Mouse (Mus musculus): ENCODE results near the gene Gm43517. TPM values are rescaled to one million over a fixed set of nuclear protein-coding genes. Genes with fewer than 3 reads are reported as not detected.

The Gm43517 gene
- not detected for total RNA-seq (2021)

DNA sequence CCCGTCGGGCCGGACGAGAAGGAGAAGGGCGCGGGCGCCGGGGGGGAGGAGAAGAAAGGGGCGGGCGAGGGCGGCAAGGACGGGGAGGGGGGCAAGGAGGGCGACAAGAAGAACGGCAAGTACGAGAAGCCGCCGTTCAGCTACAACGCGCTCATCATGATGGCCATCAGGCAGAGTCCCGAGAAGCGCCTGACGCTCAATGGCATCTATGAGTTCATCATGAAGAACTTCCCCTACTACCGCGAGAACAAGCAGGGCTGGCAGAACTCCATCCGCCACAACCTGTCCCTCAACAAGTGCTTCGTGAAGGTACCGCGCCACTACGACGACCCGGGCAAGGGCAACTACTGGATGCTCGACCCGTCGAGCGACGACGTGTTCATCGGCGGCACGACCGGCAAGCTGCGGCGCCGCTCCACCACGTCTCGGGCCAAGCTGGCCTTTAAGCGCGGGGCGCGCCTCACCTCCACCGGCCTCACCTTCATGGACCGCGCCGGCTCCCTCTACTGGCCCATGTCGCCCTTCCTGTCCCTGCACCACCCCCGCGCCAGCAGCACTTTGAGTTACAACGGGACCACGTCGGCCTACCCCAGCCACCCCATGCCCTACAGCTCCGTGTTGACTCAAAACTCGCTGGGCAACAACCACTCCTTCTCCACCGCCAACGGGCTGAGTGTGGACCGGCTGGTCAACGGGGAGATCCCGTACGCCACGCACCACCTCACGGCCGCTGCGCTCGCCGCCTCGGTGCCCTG, at the start of gene Gm43517:
Gene Gm43517, plus strand, starts transcription at position 299 of the 755 bp plus-strand sequence.
- intact Hi-C loops (cut with DNase I) = loop anchor here (10.0 kb wide), 1 partner anchor 1540 kb away; no protein-coding TSS in a partner anchor
- DNase-seq (ENCODE audit: low spot score) = no peak

DNA sequence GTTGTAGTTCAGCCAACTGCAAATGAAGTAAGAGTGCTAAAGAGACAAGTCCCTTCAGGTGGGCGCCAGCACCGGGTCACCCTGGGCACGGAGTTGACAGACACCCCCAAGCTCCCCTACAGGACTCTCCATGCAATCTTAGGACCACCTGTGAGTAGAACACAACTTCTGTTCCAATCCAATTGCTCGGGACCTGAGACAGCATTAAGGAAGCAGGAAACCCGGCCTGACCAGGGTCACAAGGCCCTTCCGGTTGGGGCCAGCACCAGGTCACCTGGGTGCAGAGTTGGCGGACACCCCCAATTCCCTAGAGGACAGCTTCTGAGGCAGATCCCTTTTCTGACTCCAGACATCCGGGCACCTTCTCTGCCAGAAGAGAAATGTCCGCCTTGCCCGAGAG, 35.3 kb upstream of the Gm43517 start:
- DNase-seq (ENCODE audit: low spot score) = no peak
- intact Hi-C loops (cut with DNase I) = no loop called here

DNA sequence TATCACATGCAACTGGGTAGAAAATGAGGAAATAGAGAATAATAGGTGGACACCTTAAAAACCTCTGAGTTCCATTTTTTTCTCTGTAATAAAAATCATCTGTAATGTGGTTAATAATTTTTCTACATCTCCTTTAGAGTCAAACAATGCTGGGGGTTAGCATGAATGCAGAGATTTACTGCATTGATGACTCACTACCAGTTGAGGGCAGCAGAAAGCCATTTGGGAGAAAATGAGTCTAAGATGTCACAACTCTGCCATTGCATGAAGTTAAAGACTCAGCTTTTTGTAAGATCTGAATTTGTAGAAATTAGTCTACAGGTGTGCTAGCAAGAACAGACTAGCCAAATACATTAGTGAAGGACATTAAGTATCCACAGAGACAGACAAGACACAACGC, 16.0 kb upstream of the Gm43517 start:
- no peak for DNase-seq (ENCODE audit: low spot score)
- intact Hi-C loops (cut with DNase I) = no loop called here

DNA sequence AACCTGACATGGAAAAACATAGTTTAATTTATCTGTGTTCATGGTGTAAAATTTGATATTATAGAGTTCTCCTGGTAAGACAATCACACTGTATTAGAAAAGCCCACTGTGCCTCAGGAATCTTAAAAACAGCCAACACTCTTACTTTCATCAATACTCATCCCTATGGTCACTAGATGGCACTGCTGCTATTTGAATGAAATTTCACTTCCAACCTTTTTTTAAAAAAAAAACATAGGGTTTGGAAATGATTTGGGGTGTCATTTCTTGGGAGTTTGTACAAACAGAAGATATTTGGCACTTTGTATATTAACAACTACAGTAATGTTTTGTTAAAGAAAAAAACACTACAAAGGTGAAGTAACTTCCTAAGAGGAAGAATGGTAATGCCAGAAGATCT, 12.8 kb upstream of the Gm43517 start:
- intact Hi-C loops (cut with DNase I) = loop anchor here (5.0 to 10.0 kb wide), 4 partner anchors 583 to 1815 kb away; no protein-coding TSS in a partner anchor
- DNase-seq (ENCODE audit: low spot score) = no peak

DNA sequence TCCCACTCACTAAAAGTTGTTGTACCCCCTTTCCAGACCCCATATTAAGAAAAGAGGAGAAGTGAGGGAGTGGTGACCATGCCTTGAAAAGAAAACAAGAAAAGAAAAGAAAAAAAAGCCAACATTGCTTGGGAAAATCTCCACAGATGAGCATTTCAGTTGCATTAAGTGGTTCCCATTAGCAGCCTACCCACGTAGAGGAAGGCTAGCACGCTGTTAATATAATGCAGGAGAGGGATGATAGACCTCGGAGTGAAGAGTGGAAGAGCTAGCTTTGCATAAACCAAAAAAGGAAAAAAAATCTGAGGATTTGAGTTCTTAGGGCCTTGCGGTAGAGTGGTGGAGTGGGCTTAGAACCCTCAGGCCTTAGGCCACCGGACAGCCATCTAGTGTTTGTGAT, 11.8 kb upstream of the Gm43517 start:
- DNase-seq (ENCODE audit: low spot score) = no peak
- intact Hi-C loops (cut with DNase I) = loop anchor here (5.0 to 10.0 kb wide), 4 partner anchors 582 to 1814 kb away; no protein-coding TSS in a partner anchor

DNA sequence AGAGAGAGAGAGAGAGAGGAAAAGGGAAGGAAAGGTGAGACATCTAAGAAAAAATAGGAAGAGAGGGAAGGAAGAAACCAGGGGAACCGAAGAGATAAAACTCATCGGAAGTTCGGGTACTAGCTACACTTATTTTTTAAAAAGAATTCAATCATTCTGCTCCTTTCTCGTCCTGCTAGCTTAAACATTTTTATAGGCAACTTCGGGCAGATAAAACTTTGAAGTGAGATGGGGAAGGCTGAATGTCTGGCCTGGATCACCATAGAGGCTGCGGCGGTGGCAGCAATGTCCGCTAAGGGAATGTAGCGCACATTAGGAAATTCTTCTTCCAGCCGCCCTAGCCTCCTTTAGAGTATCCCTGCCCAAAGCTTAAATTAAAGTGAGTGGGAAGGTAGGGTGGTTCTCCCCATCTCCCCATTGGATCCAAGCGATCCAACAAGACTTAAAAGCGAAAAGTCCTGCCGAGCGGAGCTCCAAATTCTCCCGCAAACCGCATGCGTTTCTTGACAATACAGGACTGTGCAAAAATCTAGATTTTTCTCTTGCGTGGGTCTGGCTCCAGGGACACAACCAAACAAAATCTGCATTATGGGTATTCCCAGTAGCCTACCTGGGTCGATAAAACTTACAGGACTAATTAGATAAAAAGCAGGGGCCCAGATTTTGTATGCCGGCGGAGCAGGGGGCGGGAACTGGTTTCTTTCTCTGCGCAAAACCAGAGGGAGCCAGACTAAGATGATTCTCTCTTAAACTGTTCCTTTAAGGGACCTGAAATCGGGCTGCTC, 11.0 kb upstream of the Gm43517 start:
- no peak for DNase-seq (ENCODE audit: low spot score)
- intact Hi-C loops (cut with DNase I) = loop anchor here (5.0 to 10.0 kb wide), 4 partner anchors 581 to 1813 kb away; no protein-coding TSS in a partner anchor

DNA sequence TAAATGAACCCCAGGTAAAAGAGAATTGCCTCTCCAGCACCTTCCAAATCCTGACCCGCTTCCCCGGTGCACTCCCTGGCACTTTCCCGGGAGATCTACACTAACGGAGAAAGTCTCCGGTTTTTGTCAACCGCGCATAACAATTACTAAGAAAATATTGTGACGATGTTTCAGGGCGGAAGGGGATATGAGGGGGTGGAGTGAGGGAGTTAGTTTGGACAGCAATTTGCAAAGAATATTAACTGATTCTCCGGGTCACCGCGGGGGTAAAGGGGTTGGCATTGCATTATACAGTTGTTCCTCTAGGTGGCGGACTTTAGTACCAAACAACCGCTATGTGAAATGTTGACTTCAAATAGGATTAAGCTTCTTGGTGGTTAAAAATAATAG, 10.4 kb upstream of the Gm43517 start:
- no peak for DNase-seq (ENCODE audit: low spot score)
- intact Hi-C loops (cut with DNase I) = loop anchor here (5.0 to 10.0 kb wide), 4 partner anchors 580 to 1813 kb away; no protein-coding TSS in a partner anchor

DNA sequence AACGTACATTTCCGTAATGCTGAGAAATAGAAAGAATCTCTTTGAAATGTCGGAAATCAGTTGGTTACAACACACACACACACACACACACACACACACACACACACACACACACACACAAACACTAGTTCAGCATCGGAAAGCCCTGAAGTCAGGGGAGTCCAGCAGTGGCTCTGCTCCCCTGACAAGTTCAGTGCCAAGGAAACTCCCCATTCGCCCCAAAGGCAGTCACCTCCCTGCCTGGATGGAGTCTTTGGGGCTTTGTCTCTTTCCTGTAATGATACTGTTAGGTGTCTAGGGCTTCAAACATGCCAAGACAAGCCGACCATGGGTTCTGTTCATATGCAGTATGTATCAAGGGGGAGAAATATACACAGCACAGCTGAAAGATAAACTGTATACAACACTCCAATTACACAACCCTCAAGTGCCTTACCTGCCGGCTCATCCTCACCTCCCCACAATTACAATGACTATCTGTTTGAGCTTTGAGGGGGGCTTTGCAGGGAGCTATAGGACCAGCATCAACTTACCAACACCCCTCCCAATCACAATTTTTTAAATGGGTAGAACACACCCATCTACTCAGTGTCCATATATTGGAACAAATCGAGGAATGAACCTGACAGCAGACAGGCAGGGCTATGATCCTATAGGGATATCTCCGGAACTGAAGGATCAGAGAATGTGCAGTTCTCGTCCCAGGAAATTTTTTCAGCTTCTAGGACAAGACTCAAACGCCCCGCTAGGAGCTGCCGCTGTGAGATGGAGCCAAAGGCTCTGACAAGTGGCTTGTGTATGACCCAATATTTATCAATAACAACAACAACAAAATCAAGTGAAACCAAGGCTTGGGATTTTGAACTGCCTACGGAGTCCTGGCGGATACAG, 9.3 kb upstream of the Gm43517 start:
- intact Hi-C loops (cut with DNase I) = loop anchor here (10.0 kb wide), 2 partner anchors 579 to 929 kb away; no protein-coding TSS in a partner anchor
- no peak for DNase-seq (ENCODE audit: low spot score)

DNA sequence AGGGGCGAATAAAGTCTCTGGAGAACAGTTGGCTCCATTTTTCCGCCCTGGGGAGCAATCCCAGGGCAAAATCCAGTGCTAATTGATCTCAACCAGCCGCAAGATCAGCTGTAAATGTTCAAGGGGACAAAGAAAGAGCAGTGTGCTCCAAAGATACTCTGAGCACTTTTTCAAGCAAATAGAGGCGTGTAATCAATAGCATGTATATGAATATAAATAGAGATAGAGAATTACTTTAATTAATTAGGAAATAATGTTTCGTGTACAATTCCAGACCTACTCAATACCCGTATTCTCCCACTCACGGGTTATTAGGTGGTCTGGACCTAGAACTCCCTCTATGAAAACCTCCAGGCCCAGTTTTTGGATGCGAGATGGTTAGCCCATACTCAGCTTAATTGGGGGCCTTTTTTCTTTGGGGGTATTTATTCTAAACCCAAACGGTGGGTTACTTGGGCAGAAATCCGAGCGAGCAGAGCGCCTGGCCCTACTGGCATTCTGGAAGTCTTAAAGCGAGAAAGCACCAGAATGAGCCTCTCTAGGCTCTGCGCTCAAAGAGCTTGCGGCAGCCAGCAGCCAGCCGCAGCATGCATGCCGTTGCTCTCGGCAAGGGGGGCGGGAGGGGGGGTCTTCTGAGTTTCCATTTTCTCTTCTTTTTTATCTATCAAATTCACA, 8.5 kb upstream of the Gm43517 start:
- no peak for DNase-seq (ENCODE audit: low spot score)
- intact Hi-C loops (cut with DNase I) = loop anchor here (10.0 kb wide), 2 partner anchors 578 to 928 kb away; no protein-coding TSS in a partner anchor

DNA sequence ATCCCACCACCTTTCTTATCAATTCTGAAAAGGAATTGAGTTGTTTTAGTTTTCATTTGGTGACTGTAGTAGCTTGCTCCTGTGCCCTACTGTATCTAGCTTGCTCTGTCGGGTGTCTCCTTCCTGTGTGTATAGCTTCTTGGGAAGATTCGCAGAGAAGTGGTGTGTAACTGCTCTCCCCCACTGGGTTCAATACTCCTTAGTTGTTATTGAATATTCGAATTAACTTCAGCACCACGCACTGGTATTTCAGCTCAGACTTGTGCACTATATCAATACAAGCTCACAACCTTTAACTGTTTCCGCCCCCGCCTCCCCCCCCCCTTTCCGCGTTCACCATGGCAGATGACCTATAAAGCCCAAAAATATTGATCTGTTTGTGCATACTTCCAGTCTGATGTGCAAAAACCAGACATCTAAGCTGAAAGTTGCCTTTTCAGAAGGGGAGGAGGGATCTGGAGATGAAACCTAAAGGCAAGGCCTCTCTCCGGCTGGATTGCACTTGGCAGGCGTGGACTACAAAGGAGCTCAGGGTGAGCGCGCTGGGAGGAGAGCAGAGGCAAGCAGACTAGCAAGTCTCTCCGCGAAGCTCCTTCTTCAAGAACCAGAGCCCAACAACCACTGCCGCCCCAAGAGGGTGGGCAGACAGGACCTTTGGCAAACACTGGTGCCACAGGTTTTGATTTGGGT, 7.5 kb upstream of the Gm43517 start:
- intact Hi-C loops (cut with DNase I) = loop anchor here (10.0 kb wide), 2 partner anchors 577 to 927 kb away; no protein-coding TSS in a partner anchor
- DNase-seq (ENCODE audit: low spot score) = no peak

DNA sequence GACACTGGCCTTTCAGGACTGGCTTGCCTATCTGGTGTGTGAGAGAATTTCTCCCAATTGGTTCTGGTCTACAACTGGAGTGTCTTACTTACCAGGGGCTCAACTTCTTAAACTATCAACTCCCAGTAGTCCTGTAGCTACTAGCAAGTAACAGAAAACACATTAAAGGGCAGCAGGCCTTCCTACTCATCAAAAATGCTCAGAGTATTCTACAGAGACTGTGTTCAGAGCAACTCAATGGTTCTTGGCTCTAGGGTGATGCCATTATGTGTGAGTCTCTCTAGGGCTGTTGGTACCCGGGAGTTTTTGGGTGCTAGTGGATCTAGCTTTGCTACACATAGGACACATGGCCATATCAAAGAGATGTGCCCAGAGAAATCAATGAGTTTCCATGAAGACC, 6.1 kb upstream of the Gm43517 start:
- no peak for DNase-seq (ENCODE audit: low spot score)
- intact Hi-C loops (cut with DNase I) = loop anchor here (10.0 kb wide), 2 partner anchors 576 to 926 kb away; no protein-coding TSS in a partner anchor

DNA sequence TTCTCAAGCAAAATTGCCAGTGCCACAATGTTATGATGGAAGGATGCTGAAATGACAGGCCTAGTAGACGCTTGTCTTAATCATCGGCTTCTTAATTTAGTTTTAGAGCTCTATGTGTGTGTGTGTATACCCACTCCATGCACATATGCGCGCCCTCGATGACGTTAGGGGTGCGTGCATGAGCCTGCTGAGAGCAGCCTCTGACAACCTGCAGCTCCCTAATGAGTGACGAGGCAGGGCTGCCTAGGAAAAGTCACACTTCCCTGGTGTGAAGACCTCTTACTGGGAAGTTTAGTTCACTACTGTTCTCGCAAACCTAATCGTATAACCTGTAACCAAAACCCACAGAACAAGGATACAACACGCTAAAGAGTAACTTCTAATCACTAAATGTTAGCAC, 5.5 kb upstream of the Gm43517 start:
- intact Hi-C loops (cut with DNase I) = loop anchor here (10.0 kb wide), 2 partner anchors 575 to 925 kb away; no protein-coding TSS in a partner anchor
- DNase-seq (ENCODE audit: low spot score) = no peak

DNA sequence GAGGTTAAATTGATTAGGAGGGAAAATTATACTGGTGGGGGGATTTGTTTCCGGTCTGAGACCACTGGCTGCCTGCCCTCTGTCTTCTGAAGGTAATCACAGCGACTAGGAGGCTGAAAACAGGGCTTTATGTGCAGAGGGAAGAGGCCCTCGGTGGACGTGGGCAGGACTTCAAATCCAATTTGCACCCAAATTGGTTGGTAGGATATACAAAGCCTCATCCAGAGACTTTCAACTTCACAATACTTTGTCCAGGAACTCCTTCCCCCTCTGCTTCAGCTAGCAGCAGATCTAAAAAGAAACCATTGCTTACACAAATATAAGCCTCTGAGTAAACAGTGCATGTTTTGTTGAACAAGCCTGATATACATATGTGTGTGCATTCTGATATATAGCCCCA, 4.5 kb upstream of the Gm43517 start:
- no peak for DNase-seq (ENCODE audit: low spot score)
- intact Hi-C loops (cut with DNase I) = loop anchor here (10.0 kb wide), 1 partner anchor 1544 kb away; no protein-coding TSS in a partner anchor

DNA sequence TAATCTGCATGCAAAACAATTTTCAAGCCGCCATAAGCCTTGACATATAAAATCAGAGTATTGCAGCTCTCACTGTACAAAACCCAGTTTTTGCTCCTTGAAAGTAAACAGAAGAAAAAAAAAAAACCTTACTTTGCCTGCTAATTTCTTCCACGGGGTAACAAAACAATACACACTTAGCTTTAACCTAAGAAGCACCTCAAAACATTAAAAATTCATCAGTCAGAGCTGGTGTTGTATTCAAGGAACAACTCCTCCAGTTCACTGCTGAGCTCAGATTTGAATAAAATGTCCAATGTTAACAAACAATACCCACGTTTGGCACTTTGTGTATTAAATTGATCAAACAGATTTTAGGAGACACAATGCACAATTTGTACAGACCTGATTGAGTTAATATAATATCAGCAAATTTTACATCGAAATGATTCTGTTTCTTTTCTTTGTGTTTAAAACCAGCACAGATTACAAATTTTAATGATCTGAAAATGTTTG, 3.9 kb upstream of the Gm43517 start:
- intact Hi-C loops (cut with DNase I) = loop anchor here (10.0 kb wide), 1 partner anchor 1544 kb away; no protein-coding TSS in a partner anchor
- no peak for DNase-seq (ENCODE audit: low spot score)

DNA sequence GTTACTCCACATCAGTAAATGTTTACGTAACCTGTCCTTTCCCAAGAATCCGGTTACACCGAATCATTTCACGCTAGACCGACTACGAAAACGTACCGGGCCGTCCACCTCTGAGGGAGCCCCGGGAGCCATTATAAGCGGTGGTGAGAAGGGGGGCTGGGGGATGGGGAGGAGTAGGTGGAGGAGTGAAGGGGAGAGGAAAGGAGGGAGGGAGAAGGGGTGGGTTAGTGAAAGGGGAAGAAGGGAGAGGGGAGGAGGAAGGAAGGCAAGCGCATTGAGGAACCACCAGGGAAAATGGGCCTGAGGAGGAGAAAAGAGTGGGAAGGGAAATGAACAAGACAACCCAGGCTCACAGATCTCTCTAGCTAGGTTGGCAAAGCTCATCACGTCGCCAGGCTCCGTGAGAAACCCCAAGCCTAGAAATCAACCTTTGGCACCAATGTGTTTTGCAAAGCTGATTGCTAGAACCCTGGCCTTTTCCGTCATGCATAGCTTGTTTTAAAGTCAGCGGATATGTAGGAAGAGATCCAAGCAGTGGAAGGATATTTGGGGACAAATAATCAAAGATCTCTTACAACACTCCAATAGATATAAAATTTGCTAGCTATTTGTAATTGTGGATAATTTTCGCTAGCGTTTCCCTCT, 3.1 kb upstream of the Gm43517 start:
- intact Hi-C loops (cut with DNase I) = loop anchor here (10.0 kb wide), 1 partner anchor 1543 kb away; no protein-coding TSS in a partner anchor
- no peak for DNase-seq (ENCODE audit: low spot score)

DNA sequence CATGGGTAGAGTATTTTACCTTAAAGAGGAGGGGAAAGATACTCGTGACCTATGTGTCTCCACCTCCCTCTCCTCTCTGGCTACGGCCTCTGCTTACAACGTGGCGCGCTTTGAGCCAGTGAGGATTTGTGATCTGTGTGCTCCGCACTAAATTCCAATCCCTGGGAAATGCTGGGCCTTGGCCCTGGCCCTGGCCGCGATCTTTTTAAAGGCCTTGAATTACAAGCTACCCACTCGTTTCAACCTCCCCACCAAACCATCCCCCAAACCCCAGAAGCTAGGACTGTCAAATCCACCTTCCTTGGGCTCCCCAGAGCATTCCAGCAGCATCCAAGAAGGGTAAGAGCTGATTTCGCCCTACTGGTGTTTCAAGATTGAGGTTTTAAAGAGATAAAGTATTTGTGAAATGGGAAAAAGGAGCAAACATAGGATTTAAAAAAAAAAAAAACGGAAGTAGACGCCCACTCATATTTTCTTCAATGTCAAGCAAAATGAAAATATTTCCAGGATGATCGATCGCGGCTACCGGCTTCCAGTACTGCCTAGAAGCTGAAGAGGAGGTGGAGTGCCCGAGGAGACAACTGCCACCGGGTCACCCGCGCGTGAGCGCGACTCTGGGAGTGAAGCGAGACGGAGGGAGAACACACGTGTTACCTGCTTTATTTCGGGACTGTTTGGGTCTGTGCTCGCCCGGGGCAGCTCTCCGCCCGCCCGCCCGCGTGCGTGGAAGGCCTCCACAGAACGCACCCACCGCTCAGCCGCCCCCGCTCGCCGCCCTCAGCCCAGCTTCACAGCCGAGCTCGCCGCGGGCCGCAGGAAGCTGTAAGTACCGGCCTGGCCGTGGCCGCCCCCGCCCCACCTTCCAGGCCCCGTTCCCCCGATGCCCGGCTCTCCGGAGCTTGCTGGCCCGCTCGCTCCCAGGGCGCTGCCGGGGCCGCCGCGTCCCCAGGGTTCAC, 2.1 kb upstream of the Gm43517 start, which contains the start of gene Foxg1:
Gene Foxg1, plus strand, starts transcription at position 96 of the 956 bp plus-strand sequence.
- no peak for DNase-seq (ENCODE audit: low spot score)
- intact Hi-C loops (cut with DNase I) = loop anchor here (10.0 kb wide), 1 partner anchor 1542 kb away; no protein-coding TSS in a partner anchor

Data from heart, postnatal 25 days (tissue).